Mouse (Mus musculus) CH12F3 (cell line): ENCODE measurements around the gene Gm8180.
"Not testable (repeated sequence)": the region's sequence is repeated elsewhere in the genome, so short reads cannot be mapped to it uniquely, and the experiment has no call there.

Experiments used
- in situ Hi-C: fragments of 300-500 bp; cut with MboI; formaldehyde crosslinking; loops from 2 replicates; pipeline ENCODE4 v1.14.3; 2020; ENCODE audit warnings: low sequenced_read_pairs

The Gm8180 gene

DNA sequence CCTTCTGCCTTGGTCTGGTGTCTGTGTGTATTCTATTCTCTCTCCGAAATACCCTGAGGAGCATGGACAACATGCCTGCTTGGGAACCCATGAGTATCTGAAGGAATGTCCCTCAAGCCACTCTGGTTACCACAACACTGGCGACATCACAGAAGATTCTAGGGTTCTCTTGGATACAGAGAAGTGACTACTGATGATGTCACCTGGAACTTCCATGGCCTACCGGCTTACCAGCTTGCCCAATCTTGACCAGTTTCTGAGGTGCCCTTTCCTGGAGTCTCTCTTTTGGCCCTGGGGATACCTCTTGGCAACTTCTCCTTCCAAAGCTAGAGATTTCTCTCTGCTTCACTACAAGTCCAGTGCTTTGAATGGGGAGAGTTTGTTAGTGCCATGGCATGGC is at the start of gene Gm8180:
Gm8180 (minus strand) TSS at position 101 of the 400 bp plus-strand sequence.
- in situ Hi-C loops, result not testable (repeated sequence)

DNA sequence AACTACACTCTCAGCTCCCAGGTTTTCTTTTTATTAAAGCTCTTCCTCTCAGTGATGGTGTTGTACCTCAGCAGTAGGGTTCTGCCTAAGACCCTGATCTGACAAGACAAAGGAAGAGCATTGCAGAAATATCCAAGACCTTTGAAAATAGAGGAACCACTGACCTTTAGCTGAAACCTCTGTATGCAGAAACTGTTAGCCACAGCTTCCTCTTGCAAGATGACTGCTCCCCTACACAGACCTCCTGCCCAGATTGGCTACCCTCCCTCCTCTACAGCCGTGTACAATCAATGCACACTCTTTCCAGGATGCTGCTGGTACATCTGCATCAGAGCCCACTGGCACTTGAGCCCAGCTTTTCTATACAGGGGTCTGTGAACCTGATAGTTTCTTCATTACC is 45.8 kb upstream of the Gm8180 start:
- in situ Hi-C loops, result not testable (repeated sequence)

- in situ Hi-C loops, result not testable (repeated sequence)
Observed at GRCm38 (mm10) chr14:43824176-43824575, 39.6 kb upstream of the Gm8180 start.

DNA sequence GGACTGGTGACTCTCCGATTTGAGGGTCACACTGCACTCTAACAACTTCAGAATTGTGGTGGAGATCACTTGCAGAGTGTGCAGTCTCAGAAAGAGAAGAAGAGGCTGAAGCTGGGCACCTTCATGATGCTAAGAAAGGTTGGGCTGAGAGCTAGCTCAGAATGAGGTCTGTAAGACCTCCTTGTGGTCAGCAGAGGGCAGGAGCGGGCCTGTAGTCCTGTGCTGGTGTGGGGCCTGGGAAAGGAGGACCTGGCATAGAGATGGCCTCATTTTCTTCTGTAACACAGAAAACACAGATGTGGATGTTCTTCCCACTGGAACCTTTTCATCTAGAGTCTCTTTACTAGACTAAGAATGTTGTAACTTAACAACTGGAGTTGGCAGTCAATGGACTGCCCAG is 37.3 kb upstream of the Gm8180 start:
- in situ Hi-C loops, result not testable (repeated sequence)

DNA sequence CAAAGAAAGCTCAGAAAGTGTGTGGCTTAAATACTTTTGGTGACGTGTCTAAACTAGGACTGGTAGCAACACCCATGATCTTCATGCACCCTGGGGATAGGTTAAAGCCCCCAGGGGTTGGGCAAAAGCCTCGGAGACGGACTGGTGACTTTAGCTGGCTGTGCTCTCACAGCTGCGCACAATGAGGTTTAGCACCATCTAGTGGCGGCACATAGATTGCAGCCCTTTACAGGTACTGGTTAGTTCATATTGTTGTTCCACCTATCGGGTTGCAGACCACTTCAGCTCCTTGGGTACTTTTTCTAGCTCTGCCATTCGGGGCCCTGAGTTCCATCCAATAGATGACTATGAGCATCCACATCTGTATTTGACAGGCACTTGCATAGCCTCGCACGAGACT is 27.9 kb upstream of the Gm8180 start:
- in situ Hi-C loops, result not testable (repeated sequence)

- in situ Hi-C loops, result not testable (repeated sequence)
Observed at GRCm38 (mm10) chr14:43808142-43808541, 23.6 kb upstream of the Gm8180 start.

- in situ Hi-C loops, result not testable (repeated sequence)
Observed at GRCm38 (mm10) chr14:43804435-43804834, 19.9 kb upstream of the Gm8180 start.

- in situ Hi-C loops, result not testable (repeated sequence)
Observed at GRCm38 (mm10) chr14:43796905-43797470, 12.4 kb upstream of the Gm8180 start.

DNA sequence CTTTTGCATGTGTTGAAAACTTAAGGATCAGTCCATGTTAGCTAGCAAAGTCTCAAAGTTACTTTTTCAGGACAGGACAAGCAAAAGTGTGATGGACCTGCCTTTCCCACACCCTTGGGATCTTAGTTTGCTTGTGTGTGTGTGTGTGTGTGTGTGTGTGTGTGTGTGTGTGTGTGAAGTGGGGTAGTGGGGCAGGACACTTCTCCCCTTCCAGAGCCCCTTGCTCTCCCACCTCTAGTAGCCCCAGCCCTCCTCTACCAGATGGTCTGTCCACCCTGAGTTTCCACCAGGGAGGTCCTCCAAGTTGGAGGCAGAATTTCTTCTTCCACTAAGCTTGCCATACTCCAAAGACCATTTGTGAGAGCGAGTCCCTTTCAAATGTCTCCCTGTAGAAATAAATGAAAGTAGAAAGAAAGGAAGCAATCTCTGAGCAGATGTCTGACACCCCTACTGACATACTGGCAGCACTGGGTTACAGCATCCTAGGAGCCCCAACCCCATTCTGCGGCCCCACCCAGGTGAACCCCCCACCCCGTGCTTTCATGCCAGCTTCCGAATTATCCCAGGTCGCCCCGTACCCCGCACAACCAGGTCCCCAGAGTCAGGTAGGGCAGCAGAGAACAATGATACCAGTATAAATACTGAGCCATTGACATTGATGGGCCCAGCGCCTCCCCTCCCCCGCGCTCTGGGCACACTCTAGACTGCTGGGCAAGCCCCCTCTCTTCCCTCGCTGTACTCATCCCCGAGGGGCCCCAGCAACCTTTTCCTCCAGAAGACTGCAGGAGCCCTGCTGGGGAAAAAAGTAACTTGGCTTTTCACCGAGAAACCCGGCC is 11.7 kb upstream of the Gm8180 start:
- in situ Hi-C loops, result no loop called here

GRCm38 (mm10) chr14:43793811-43794210 is 9.3 kb upstream of the Gm8180 start:
- in situ Hi-C loops, result not testable (repeated sequence)

GRCm38 (mm10) chr14:43747566-43747965 is 37.0 kb downstream of the Gm8180 start, which contains the start of gene Gm6526:
Gene Gm6526 (plus strand): TSS chr14:43747866.
- in situ Hi-C loops, result not testable (repeated sequence)
